Mouse (Mus musculus): ENCODE results near the gene Slc29a2. TPM values are rescaled to one million over a fixed set of nuclear protein-coding genes. Genes with fewer than 3 reads are reported as not detected.

Slc29a2 gene
- polyA plus RNA-seq, 1 experiment from 2014 or later, result 4.0 TPM

DNA sequence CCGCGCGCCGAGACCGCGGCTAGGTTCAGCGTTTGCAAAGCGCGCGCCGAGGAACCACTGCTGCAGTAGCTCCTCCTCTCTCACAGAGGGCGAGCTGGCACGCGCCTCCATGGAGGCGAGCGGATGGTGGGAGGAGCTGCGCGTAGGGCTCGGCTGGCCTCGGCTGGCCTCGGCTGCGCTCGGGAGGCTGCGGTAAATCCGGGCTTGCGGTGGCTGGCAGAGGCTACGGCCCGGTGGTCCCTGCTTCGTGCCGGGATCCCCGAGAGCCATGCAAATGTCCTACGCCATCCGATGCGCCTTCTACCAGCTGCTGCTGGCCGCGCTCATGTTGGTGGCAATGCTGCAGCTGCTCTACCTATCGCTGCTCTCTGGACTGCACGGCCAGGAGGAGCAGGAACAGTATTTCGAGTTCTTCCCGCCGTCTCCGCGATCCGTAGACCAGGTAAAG, 15.1 kb downstream of the Slc29a2 start, which contains the start of the genes B4gat1 and AC124502.3:
TSS of gene B4gat1 (plus strand) at position 118 of the 448 bp plus-strand sequence.
TSS of gene AC124502.3 (plus strand) at position 183 of the 448 bp plus-strand sequence.
- peak within 1 kb of the TSS; percentile 87 for H3K4me3 ChIP-seq (ENCODE audit: low read depth, low read length)
- peak within 1 kb of the TSS; percentile 99 for H3K4me2 ChIP-seq (ENCODE audit: low read depth, low read length)
- peak within 1 kb of the TSS; percentile 90 for H3K9ac ChIP-seq (ENCODE audit: low read depth, low read length)
- H3K27ac ChIP-seq (replicated peaks; ENCODE audit: low read depth, low read length), result peak within 1 kb of the TSS; percentile 73
- H3K36me3 ChIP-seq (ENCODE audit: control insufficient read depth, insufficient read depth, low read length), result peaks cover 14% of the 10 kb centered on the region; the same call in 1 of the 2 replicates
- H3K27me3 ChIP-seq (replicated peaks; ENCODE audit: control insufficient read depth, insufficient read depth, low read length), result no peaks in the 10 kb centered on the region
- DNase-seq (ENCODE audit: low spot score), result peak; percentile 97
- peak; percentile 94 for ATAC-seq (ENCODE audit: low read depth)
- H3K4me1 ChIP-seq (ENCODE audit: control insufficient read depth, insufficient read depth, low read length), result peaks cover 21% of the 10 kb centered on the region
- WGBS, result 0% methylated on average over 8 of the region's 44 CpGs
- no peaks in the 10 kb centered on the region for H3K9me3 ChIP-seq (ENCODE audit: control insufficient read depth, low read length)

DNA sequence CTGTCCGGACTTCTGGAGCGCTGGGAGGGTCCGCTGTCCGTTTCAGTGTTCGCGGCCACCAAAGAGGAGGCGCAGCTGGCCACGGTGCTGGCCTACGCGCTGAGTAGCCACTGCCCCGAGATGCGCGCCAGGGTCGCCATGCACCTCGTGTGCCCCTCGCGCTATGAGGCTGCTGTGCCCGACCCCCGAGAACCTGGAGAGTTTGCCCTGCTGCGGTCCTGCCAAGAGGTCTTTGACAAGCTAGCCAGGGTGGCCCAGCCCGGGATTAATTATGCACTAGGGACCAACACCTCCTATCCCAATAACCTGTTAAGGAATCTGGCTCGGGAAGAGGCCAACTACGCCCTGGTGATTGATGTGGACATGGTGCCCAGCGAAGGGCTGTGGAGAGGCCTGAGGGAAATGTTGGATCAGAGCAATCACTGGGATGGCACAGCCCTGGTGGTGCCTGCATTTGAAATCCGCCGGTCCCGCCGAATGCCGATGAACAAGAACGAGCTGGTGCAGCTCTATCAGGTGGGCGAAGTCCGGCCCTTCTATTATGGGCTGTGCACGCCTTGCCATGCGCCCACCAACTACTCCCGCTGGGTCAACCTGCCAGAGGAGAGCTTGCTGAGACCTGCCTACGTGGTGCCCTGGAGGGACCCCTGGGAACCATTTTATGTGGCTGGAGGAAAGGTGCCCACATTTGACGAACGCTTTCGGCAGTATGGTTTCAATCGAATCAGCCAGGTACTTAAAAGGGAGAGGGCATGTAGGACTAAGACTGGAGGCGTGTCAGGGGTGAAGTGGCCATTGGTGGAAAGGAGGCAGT, 15.8 kb downstream of the Slc29a2 start:
- no peak for ATAC-seq (ENCODE audit: low read depth)

GRCm38 (mm10) chr19:5040862-5041523, 17.3 kb downstream of the Slc29a2 start, which contains the start of gene Brms1:
Gene Brms1, plus strand, starts transcription at chr19:5041354.
- Histone ChIP-seq H3K4me2 (ENCODE audit: low read depth, low read length) (peak within 1 kb of the TSS; percentile 99), H3K27me3 (replicated peaks; ENCODE audit: control insufficient read depth, insufficient read depth, low read length) (no peaks in the 10 kb centered on the region), H3K4me1 (ENCODE audit: control insufficient read depth, insufficient read depth, low read length) (peaks cover 21% of the 10 kb centered on the region), H3K9ac (ENCODE audit: low read depth, low read length) (peak within 1 kb of the TSS; percentile 90), H3K4me3 (ENCODE audit: low read depth, low read length) (peak within 1 kb of the TSS; percentile 87), H3K36me3 (ENCODE audit: control insufficient read depth, insufficient read depth, low read length) (peaks cover 20% of the 10 kb centered on the region; the same call in 1 of the 2 replicates), H3K9me3 (ENCODE audit: control insufficient read depth, low read length) (no peaks in the 10 kb centered on the region), H3K27ac (replicated peaks; ENCODE audit: low read depth, low read length) (peak within 1 kb of the TSS; percentile 49)
- DNase-seq (ENCODE audit: low spot score) (peak; percentile 97), ATAC-seq (ENCODE audit: low read depth) (peak; percentile 75)
- 8% methylated on average over 36 of the region's 40 CpGs for WGBS

More for the DNA sequence above, 15.8 kb downstream of the Slc29a2 start:
- 14% methylated on average over 40 of the region's 41 CpGs for WGBS
- Histone ChIP-seq H3K4me1 (ENCODE audit: control insufficient read depth, insufficient read depth, low read length) (peaks cover 21% of the 10 kb centered on the region), H3K4me2 (ENCODE audit: low read depth, low read length) (peak overlapping the region; percentile 99), H3K9ac (ENCODE audit: low read depth, low read length) (peak overlapping the region; percentile 90), H3K27ac (replicated peaks; ENCODE audit: low read depth, low read length) (peak overlapping the region; percentile 73), H3K9me3 (ENCODE audit: control insufficient read depth, low read length) (no peaks in the 10 kb centered on the region), H3K36me3 (ENCODE audit: control insufficient read depth, insufficient read depth, low read length) (peaks cover 18% of the 10 kb centered on the region; the same call in 1 of the 2 replicates), H3K4me3 (ENCODE audit: low read depth, low read length) (peak overlapping the region; percentile 87), H3K27me3 (replicated peaks; ENCODE audit: control insufficient read depth, insufficient read depth, low read length) (no peaks in the 10 kb centered on the region)
- no peak for DNase-seq (ENCODE audit: low spot score)

DNA sequence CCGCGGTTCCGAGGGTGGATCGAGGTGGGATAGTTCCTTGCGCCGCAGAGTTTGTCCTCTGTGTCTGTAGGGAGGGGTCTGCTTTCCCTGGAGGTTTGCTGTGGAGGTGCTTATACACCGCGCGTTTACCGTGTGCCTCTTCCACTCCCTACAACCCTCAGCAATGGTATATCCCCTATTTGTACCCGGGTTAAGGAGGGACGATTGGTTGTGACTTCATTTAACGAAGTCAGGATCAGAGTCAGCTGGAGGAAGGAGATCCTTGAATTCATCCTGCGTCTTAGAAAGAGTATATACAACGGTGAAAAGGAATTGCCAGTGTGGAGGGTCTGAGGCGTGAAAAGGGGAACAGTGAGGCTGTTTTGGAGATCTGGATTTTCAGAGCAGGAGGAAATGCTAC, 17.9 kb downstream of the Slc29a2 start:
- Histone ChIP-seq H3K4me3 (ENCODE audit: low read depth, low read length) (peak overlapping the region; percentile 87), H3K36me3 (ENCODE audit: control insufficient read depth, insufficient read depth, low read length) (peaks cover 26% of the 10 kb centered on the region; the same call in 1 of the 2 replicates), H3K27me3 (replicated peaks; ENCODE audit: control insufficient read depth, insufficient read depth, low read length) (no peaks in the 10 kb centered on the region), H3K9ac (ENCODE audit: low read depth, low read length) (peak overlapping the region; percentile 85), H3K4me1 (ENCODE audit: control insufficient read depth, insufficient read depth, low read length) (peaks cover 21% of the 10 kb centered on the region), H3K9me3 (ENCODE audit: control insufficient read depth, low read length) (no peaks in the 10 kb centered on the region), H3K27ac (replicated peaks; ENCODE audit: low read depth, low read length) (peak overlapping the region; percentile 49), H3K4me2 (ENCODE audit: low read depth, low read length) (peak overlapping the region; percentile 99)
- DNase-seq (ENCODE audit: low spot score), result no peak
- 2% methylated on average over 16 of the region's 16 CpGs for WGBS
- ATAC-seq (ENCODE audit: low read depth), result no peak

GRCm38 (mm10) chr19:5045531-5045930, 21.9 kb downstream of the Slc29a2 start:
- WGBS, result 84% methylated on average over 4 of the region's 4 CpGs
- Histone ChIP-seq H3K4me3 (ENCODE audit: low read depth, low read length) (no peak overlapping the region), H3K4me2 (ENCODE audit: low read depth, low read length) (no peak overlapping the region), H3K27ac (replicated peaks; ENCODE audit: low read depth, low read length) (no peak overlapping the region), H3K27me3 (replicated peaks; ENCODE audit: control insufficient read depth, insufficient read depth, low read length) (no peaks in the 10 kb centered on the region), H3K9me3 (ENCODE audit: control insufficient read depth, low read length) (no peaks in the 10 kb centered on the region), H3K9ac (ENCODE audit: low read depth, low read length) (no peak overlapping the region), H3K4me1 (ENCODE audit: control insufficient read depth, insufficient read depth, low read length) (peaks cover 13% of the 10 kb centered on the region), H3K36me3 (ENCODE audit: control insufficient read depth, insufficient read depth, low read length) (peaks cover 49% of the 10 kb centered on the region)
- no peak for ATAC-seq (ENCODE audit: low read depth)
- DNase-seq (ENCODE audit: low spot score), result no peak

DNA sequence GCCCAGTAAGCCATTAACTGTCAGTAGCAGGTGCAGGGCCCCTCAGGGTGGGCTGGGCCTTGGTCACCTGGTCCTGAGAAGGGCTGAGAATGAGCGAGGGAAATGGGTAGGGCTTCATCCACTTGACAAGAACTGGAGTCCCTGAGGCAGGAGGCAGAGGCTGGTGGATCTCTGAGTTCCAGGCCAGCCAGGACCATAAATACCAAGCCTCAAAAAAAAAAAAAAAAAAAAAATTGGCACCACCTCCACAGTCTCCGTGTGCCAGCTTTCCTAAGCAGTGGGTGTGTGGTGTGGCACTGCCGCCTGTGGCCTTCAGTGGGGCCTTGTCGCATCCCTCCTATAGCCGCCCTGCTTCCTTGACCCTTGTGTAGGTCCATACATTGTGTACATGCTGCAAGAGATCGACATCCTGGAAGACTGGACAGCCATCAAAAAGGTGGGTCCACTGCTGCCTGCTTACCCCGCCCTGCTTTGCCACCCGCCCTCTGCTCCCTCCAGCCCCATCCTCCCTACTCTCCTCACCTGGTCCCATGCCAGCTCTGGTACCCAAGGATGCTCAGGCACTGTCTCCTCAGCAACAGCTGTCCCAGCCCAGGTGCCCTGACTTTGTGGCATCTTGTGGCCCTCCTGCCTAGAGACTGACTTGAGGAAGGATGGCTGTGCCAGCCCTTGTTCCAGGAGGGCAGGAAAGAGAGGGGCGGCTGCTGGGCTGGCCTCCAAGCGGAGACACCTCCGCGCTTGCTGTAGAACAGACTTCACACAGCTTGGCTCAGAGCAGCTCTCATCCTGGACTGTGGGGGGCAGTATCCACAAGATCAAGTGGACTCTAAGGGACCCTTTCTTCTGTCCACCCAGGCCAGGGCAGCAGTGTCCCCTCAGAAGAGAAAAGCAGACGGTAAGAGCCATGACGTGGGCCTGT, 24.7 kb downstream of the Slc29a2 start:
- no peak for ATAC-seq (ENCODE audit: low read depth)
- no peak overlapping the region for H3K4me3 ChIP-seq (ENCODE audit: low read depth, low read length)

DNA sequence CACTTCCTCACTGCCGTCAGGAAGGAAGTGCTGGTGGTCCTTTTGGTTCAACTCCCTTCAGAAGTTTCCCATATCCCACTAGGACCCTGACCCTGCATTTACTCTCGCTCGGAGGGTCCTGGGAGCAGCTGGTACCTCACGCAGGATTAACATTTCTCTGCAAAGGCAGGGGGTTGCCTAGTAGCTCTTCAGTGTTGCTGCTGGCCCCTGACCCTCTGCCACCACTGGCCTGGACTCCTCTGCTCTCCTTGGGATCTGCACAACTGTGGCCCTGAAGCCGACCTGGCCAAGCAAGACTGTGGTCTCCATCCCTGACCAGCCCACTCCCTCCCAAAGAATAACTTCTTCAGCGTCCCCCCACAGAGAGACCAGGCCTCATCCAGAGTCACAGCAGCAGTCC, 25.7 kb downstream of the Slc29a2 start:
- no peak overlapping the region for H3K27ac ChIP-seq (replicated peaks; ENCODE audit: low read depth, low read length)
- peaks cover 33% of the 10 kb centered on the region for H3K27me3 ChIP-seq (replicated peaks; ENCODE audit: control insufficient read depth, insufficient read depth, low read length)
- no peak overlapping the region for H3K9ac ChIP-seq (ENCODE audit: low read depth, low read length)
- H3K4me3 ChIP-seq (ENCODE audit: low read depth, low read length), result no peak overlapping the region
- H3K4me2 ChIP-seq (ENCODE audit: low read depth, low read length), result no peak overlapping the region
- ATAC-seq (ENCODE audit: low read depth) (no peak), DNase-seq (ENCODE audit: low spot score) (no peak)
- H3K9me3 ChIP-seq (ENCODE audit: control insufficient read depth, low read length), result no peaks in the 10 kb centered on the region
- 82% methylated on average over 6 of the region's 6 CpGs for WGBS
- H3K4me1 ChIP-seq (ENCODE audit: control insufficient read depth, insufficient read depth, low read length), result peaks cover 13% of the 10 kb centered on the region
- H3K36me3 ChIP-seq (ENCODE audit: control insufficient read depth, insufficient read depth, low read length), result peaks cover 31% of the 10 kb centered on the region

More for the DNA sequence above, 24.7 kb downstream of the Slc29a2 start:
- Histone ChIP-seq H3K27ac (replicated peaks; ENCODE audit: low read depth, low read length) (no peak overlapping the region), H3K9me3 (ENCODE audit: control insufficient read depth, low read length) (no peaks in the 10 kb centered on the region), H3K4me2 (ENCODE audit: low read depth, low read length) (no peak overlapping the region), H3K4me1 (ENCODE audit: control insufficient read depth, insufficient read depth, low read length) (peaks cover 13% of the 10 kb centered on the region), H3K9ac (ENCODE audit: low read depth, low read length) (no peak overlapping the region), H3K36me3 (ENCODE audit: control insufficient read depth, insufficient read depth, low read length) (peaks cover 37% of the 10 kb centered on the region), H3K27me3 (replicated peaks; ENCODE audit: control insufficient read depth, insufficient read depth, low read length) (peaks cover 26% of the 10 kb centered on the region)
- no peak for DNase-seq (ENCODE audit: low spot score)
- 83% methylated on average over 11 of the region's 14 CpGs for WGBS

Measured in embryonic facial prominence, embryonic 14.5 days (tissue).